Mouse (Mus musculus): ENCODE results near the gene Cdkl4.
A peak's percentile ranks its signal among the peaks of the same experiment; 100 is the strongest.

The Cdkl4 gene

GRCm38 (mm10) chr17:80517244-80517643, 60.4 kb downstream of the Cdkl4 start:
- DNase-seq (ENCODE audit: low read depth, low spot score), result no peak

GRCm38 (mm10) chr17:80515956-80516355, 61.7 kb downstream of the Cdkl4 start:
- no peak for DNase-seq (ENCODE audit: low read depth, low spot score)

GRCm38 (mm10) chr17:80515513-80515912, 62.1 kb downstream of the Cdkl4 start:
- no peak for DNase-seq (ENCODE audit: low read depth, low spot score)

GRCm38 (mm10) chr17:80513766-80514165, 63.8 kb downstream of the Cdkl4 start:
- DNase-seq (ENCODE audit: low read depth, low spot score), result no peak

GRCm38 (mm10) chr17:80510459-80510855, 67.2 kb downstream of the Cdkl4 start:
- DNase-seq (ENCODE audit: low read depth, low spot score), result no peak

- no peak for DNase-seq (ENCODE audit: low read depth, low spot score)
Observed at GRCm38 (mm10) chr17:80509494-80510458, 67.8 kb downstream of the Cdkl4 start.

GRCm38 (mm10) chr17:80505766-80506165, 71.8 kb downstream of the Cdkl4 start:
- DNase-seq (ENCODE audit: low read depth, low spot score), result no peak

- DNase-seq (ENCODE audit: low read depth, low spot score), result no peak
Observed at GRCm38 (mm10) chr17:80505342-80505741, 72.3 kb downstream of the Cdkl4 start.

GRCm38 (mm10) chr17:80501805-80502172, 75.8 kb downstream of the Cdkl4 start:
- no peak for DNase-seq (ENCODE audit: low read depth, low spot score)

- peak; percentile 56 for DNase-seq (ENCODE audit: low read depth, low spot score)
Observed at GRCm38 (mm10) chr17:80501037-80501804, 76.4 kb downstream of the Cdkl4 start.

- peak; percentile 53 for DNase-seq (ENCODE audit: low read depth, low spot score)
Observed at GRCm38 (mm10) chr17:80500025-80500424, 77.6 kb downstream of the Cdkl4 start.

- peak; percentile 58 for DNase-seq (ENCODE audit: low read depth, low spot score)
Observed at GRCm38 (mm10) chr17:80498600-80499268, 78.9 kb downstream of the Cdkl4 start.

- DNase-seq (ENCODE audit: low read depth, low spot score), result peak; percentile 96
Observed at GRCm38 (mm10) chr17:80497183-80497601, 80.4 kb downstream of the Cdkl4 start.

- peak; percentile 18 for DNase-seq (ENCODE audit: low read depth, low spot score)
Observed at GRCm38 (mm10) chr17:80496607-80497170, 80.9 kb downstream of the Cdkl4 start.

GRCm38 (mm10) chr17:80496185-80496584, 81.4 kb downstream of the Cdkl4 start:
- DNase-seq (ENCODE audit: low read depth, low spot score), result no peak

- no peak for DNase-seq (ENCODE audit: low read depth, low spot score)
Observed at GRCm38 (mm10) chr17:80493891-80494290, 83.7 kb downstream of the Cdkl4 start.

GRCm38 (mm10) chr17:80492811-80493210, 84.8 kb downstream of the Cdkl4 start:
- DNase-seq (ENCODE audit: low read depth, low spot score), result no peak

- no peak for DNase-seq (ENCODE audit: low read depth, low spot score)
Observed at GRCm38 (mm10) chr17:80492274-80492673, 85.3 kb downstream of the Cdkl4 start.

- no peak for DNase-seq (ENCODE audit: low read depth, low spot score)
Observed at GRCm38 (mm10) chr17:80490166-80490565, 87.4 kb downstream of the Cdkl4 start.

GRCm38 (mm10) chr17:80488918-80489317, 88.7 kb downstream of the Cdkl4 start:
- no peak for DNase-seq (ENCODE audit: low read depth, low spot score)

GRCm38 (mm10) chr17:80485160-80485559, 92.5 kb downstream of the Cdkl4 start:
- DNase-seq (ENCODE audit: low read depth, low spot score), result no peak

- no peak for DNase-seq (ENCODE audit: low read depth, low spot score)
Observed at GRCm38 (mm10) chr17:80480855-80481224, 96.8 kb downstream of the Cdkl4 start.
